Mouse (Mus musculus) thymus, adult 2 months (tissue): ENCODE measurements around the gene Taok1.

Source experiments
- CTCF ChIP-seq: fragments of 200-500 bp; IDR thresholded peaks from 2 replicates; pipeline ENCODE4 v1.5.1; 2012; ENCODE audit warnings: mild to moderate bottlenecking, control low read depth, low read length, moderate library complexity, borderline replicate concordance; ENCODE audit not compliant: control insufficient read depth, poor library complexity, insufficient read depth; ENCODE audit errors: extremely low read depth
- POLR2A ChIP-seq: fragments of 200-500 bp; IDR thresholded peaks from 2 replicates; pipeline ENCODE4 v1.6.1; 2012; ENCODE audit warnings: mild to moderate bottlenecking, low read length, control low read depth, moderate library complexity; ENCODE audit not compliant: control insufficient read depth, poor library complexity, insufficient read depth; ENCODE audit errors: extremely low read depth

DNA sequence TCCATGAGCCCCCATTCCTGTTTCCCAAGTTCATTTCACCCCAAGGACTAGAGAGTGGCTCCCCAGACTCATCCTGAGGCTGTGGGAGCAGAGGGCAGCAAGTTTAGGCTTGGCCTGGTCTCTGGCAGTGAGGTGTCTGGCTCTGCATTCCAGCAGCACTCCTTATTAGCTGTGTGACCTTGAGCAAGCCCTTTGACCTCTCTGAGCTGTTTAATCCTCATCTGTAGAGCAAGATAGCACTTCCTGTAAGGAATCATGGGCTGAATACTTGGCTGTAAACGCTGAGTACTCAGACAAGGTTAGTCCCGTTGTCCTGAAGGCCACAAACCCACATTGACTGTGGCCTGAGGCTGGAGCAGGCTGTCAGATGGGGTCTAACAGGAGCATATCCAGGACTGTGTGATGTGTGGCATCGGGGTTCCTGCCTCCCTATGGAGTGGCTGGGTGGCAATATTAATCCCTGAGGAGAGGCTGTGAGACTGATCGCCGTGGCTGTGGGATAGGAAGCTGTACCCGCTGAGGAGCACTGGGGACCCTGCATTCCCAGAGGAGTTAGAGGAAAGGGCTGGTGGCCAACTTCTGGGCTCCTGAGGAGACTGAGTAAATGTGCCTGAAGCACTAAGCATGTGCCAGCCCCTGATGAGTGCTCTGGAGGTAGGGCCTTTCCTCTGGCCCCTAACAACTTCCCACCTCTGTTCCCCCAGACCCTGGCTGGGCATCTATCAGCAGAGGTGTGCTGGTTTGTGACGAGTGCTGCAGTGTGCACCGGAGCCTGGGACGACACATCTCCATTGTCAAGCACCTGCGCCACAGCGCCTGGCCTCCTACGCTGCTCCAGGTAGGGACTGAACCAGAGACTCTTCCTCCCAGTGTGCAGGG lies 109.1 kb downstream of the Taok1 start:
- no peak for TF ChIP-seq POLR2A
- TF ChIP-seq CTCF: no peak
